Comparison of ENCODE assay signal across 8 mouse cellular contexts in the genomic region with DNA sequence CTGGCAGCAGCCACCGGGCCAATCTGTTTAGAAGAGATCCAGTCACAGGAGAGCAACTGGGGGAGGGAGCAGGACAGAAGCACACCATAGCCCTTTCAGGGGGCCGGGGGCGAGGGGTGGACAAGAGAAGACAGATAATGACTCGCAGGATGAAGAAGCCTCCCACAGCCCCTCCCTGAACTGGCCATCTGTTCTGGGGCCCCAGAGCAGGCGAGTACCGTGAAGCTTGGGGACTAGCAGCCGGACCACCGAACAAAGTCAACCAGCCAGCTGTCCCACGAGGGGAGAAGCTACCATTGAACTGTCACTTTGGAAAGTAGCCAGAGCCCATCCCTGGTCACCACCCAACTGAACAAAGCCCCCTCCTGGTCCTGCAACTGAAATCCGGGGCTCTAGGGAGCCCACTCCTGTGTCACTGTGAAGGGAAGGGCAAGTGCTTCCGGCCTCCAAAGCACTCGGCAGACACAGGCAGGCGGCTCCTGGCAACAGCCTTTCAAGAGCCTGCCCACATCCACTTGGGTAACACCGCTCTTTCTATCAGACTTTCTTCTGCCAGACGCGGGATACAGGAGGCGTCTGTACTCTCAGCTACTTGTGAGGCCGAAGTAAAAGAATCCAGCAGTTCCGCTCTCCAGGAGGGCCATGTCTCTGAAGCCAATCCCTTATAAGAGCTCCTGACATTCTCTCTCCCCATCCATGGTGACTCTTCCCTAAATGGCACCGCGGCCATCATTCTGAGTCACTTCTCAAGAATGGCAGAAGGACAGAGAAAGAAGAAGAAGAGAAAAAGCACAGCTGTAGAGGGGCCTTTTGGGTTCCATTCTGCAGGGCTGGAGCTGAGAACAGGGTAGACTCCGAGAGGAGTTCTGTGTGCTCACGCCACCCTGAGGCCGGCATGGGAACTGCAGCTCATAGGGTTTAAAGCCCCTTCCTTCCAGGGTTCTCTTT. TPM values are rescaled to one million over a fixed set of nuclear protein-coding genes. Genes with fewer than 3 reads are reported as not detected.
DNase-seq lines count a peak whose midpoint lies in the region; ATAC-seq and TF ChIP-seq lines count a peak whose summit lies in the region.

No protein-coding gene starts in this region.

- intact Hi-C loops in heart, adult 2 months (cut with DNase I): loop anchor here (5.0 kb wide), 1 partner anchor 435 kb away; no protein-coding TSS in a partner anchor

- WGBS in heart, adult 2 months: 28% methylated on average over 24 of the region's 24 CpGs
- WGBS in intestine, embryonic 16.5 days: 22% methylated on average over 24 of the region's 24 CpGs
- WGBS in limb, embryonic 14.5 days: 19% methylated on average over 24 of the region's 24 CpGs
- 9% methylated on average over 24 of the region's 24 CpGs for WGBS in midbrain, embryonic 15.5 days
- WGBS in stomach, postnatal 0 days: 21% methylated on average over 24 of the region's 24 CpGs

- peak; percentile 54 for ATAC-seq in intestine, embryonic 16.5 days
- peak; percentile 53 for ATAC-seq in limb, embryonic 14.5 days (ENCODE audit: low FRiP score, low read depth)
- peak; percentile 72 for ATAC-seq in midbrain, embryonic 15.5 days (replicated peaks)
- ATAC-seq in stomach, postnatal 0 days (ENCODE audit: low FRiP score, low TSS enrichment): peak; percentile 43; the same call in 1 of the 2 replicates

- peak; percentile 11 to 44 for DNase-seq in heart, adult 2 months
- no peak for DNase-seq in heart, adult 11 months
- DNase-seq in c-Kit-positive CD71-positive TER-119-negative erythroid progenitor cells, embryonic 14.5 days (ENCODE audit: low read depth): peak; percentile 22
- peak; percentile 26 to 53 for DNase-seq in frontal cortex, postnatal 14 days (ENCODE audit: low spot score in 2 of 2)
- DNase-seq in limb, embryonic 14.5 days (ENCODE audit: low spot score): peak; percentile 60
- peak; percentile 65 for DNase-seq in stomach, postnatal 0 days (ENCODE audit: low spot score)

- H3K27me3 ChIP-seq in heart, adult 2 months (ENCODE audit: control insufficient read depth, insufficient read depth, low read length): no peaks in the 10 kb centered on the region
- 0 out of 2 replicates have a peak, but pooled peaks cover 2% of the 10 kb centered on the region for H3K27me3 ChIP-seq in intestine, embryonic 16.5 days (replicated peaks; ENCODE audit: control insufficient read depth, insufficient read depth, low read length)
- H3K27me3 ChIP-seq in limb, embryonic 14.5 days (ENCODE audit: control insufficient read depth, insufficient read depth, low read length): no peaks in the 10 kb centered on the region
- H3K27me3 ChIP-seq in midbrain, embryonic 15.5 days (replicated peaks): no peaks in the 10 kb centered on the region; the same call in 1 of the 2 replicates
- no peaks in the 10 kb centered on the region for H3K27me3 ChIP-seq in stomach, postnatal 0 days (ENCODE audit: control insufficient read depth, insufficient read depth, low read length)

- no peaks in the 10 kb centered on the region for H3K36me3 ChIP-seq in heart, adult 2 months (ENCODE audit: control insufficient read depth, insufficient read depth, low read length)
- H3K36me3 ChIP-seq in intestine, embryonic 16.5 days (ENCODE audit: control insufficient read depth, insufficient read depth, low read length): no peaks in the 10 kb centered on the region
- H3K36me3 ChIP-seq in limb, embryonic 14.5 days (ENCODE audit: control insufficient read depth, insufficient read depth, low read length): no peaks in the 10 kb centered on the region
- H3K36me3 ChIP-seq in midbrain, embryonic 15.5 days (replicated peaks): no peaks in the 10 kb centered on the region
- H3K36me3 ChIP-seq in stomach, postnatal 0 days (ENCODE audit: control insufficient read depth, insufficient read depth, low read length): no peaks in the 10 kb centered on the region

- TF ChIP-seq EP300 in heart, adult 2 months (IDR thresholded peaks at IDR 0.05; ENCODE audit: insufficient read depth, low read depth, low read length): no peak
- TF ChIP-seq EP300 in stomach, postnatal 0 days (optimal IDR thresholded peaks at IDR 0.05): no peak

- no peak overlapping the region for H3K9ac ChIP-seq in heart, adult 2 months (ENCODE audit: low read depth, low read length)
- no peak overlapping the region for H3K9ac ChIP-seq in intestine, embryonic 16.5 days (ENCODE audit: low read depth, low read length)
- H3K9ac ChIP-seq in limb, embryonic 14.5 days (ENCODE audit: low read depth, low read length, severe bottlenecking): no peak overlapping the region
- no peak overlapping the region for H3K9ac ChIP-seq in midbrain, embryonic 15.5 days
- H3K9ac ChIP-seq in stomach, postnatal 0 days (ENCODE audit: low read length): no peak overlapping the region

- H3K27ac ChIP-seq in heart, adult 2 months: no peak overlapping the region
- H3K27ac ChIP-seq in intestine, embryonic 16.5 days (ENCODE audit: low read length): no peak overlapping the region
- no peak overlapping the region for H3K27ac ChIP-seq in limb, embryonic 14.5 days (replicated peaks; ENCODE audit: low read depth, low read length)
- peak overlapping the region; percentile 68 for H3K27ac ChIP-seq in midbrain, embryonic 15.5 days
- H3K27ac ChIP-seq in stomach, postnatal 0 days (replicated peaks): 0 out of 2 replicates have a peak overlapping the region, but pooled peaks have one; percentile 13

- TF ChIP-seq POLR2A in heart, adult 2 months (IDR thresholded peaks at IDR 0.05; ENCODE audit: insufficient read depth, low read depth, low read length): no peak
- no peak for TF ChIP-seq POLR2A in limb, embryonic 14.5 days (IDR thresholded peaks at IDR 0.05; ENCODE audit: borderline replicate concordance, extremely low read depth, insufficient read depth, insufficient read length)

- no peaks in the 10 kb centered on the region for H3K79me2 ChIP-seq in heart, adult 2 months (replicated peaks; ENCODE audit: control insufficient read depth, insufficient read depth, low read length)

- TF ChIP-seq CTCF in heart, adult 2 months (IDR thresholded peaks at IDR 0.05): peak; percentile 68
- TF ChIP-seq CTCF in stomach, postnatal 0 days (IDR thresholded peaks at IDR 0.05; ENCODE audit: low read depth): peak; percentile 78

- H3K9me3 ChIP-seq in intestine, embryonic 16.5 days (ENCODE audit: control insufficient read depth, low read length): no peaks in the 10 kb centered on the region
- no peaks in the 10 kb centered on the region for H3K9me3 ChIP-seq in limb, embryonic 14.5 days (ENCODE audit: control insufficient read depth, low read length)
- no peaks in the 10 kb centered on the region for H3K9me3 ChIP-seq in midbrain, embryonic 15.5 days
- no peaks in the 10 kb centered on the region for H3K9me3 ChIP-seq in stomach, postnatal 0 days (ENCODE audit: control insufficient read depth, low read length)

- no peaks in the 10 kb centered on the region for H3K4me1 ChIP-seq in heart, adult 2 months (ENCODE audit: control insufficient read depth, insufficient read depth, low read length)
- peaks cover 12% of the 10 kb centered on the region for H3K4me1 ChIP-seq in intestine, embryonic 16.5 days (ENCODE audit: control insufficient read depth, insufficient read depth, low read length)
- peaks cover 9% of the 10 kb centered on the region; the same call in 1 of the 2 replicates for H3K4me1 ChIP-seq in limb, embryonic 14.5 days (ENCODE audit: control insufficient read depth, insufficient read depth, low read length)
- peaks cover 10% of the 10 kb centered on the region for H3K4me1 ChIP-seq in midbrain, embryonic 15.5 days
- H3K4me1 ChIP-seq in stomach, postnatal 0 days (replicated peaks; ENCODE audit: control insufficient read depth, insufficient read depth): no peaks in the 10 kb centered on the region

- no peak overlapping the region for H3K4me3 ChIP-seq in heart, adult 2 months
- no peak overlapping the region for H3K4me3 ChIP-seq in intestine, embryonic 16.5 days (ENCODE audit: low read length)
- no peak overlapping the region for H3K4me3 ChIP-seq in limb, embryonic 14.5 days (replicated peaks; ENCODE audit: low read length)
- H3K4me3 ChIP-seq in midbrain, embryonic 15.5 days: no peak overlapping the region
- no peak overlapping the region for H3K4me3 ChIP-seq in stomach, postnatal 0 days (ENCODE audit: low read depth, low read length)

- H3K4me2 ChIP-seq in intestine, embryonic 16.5 days (ENCODE audit: low read depth, low read length): peak overlapping the region; percentile 11; the same call in 1 of the 2 replicates
- 0 out of 2 replicates have a peak overlapping the region, but pooled peaks have one; percentile 26 for H3K4me2 ChIP-seq in limb, embryonic 14.5 days (replicated peaks; ENCODE audit: low read depth, low read length, severe bottlenecking)
- 0 out of 2 replicates have a peak overlapping the region, but pooled peaks have one; percentile 3 for H3K4me2 ChIP-seq in midbrain, embryonic 15.5 days
- H3K4me2 ChIP-seq in stomach, postnatal 0 days (replicated peaks; ENCODE audit: low read depth): peak overlapping the region; percentile 6; the same call in 1 of the 2 replicates

RNA-seq across cellular contexts. Expression of a gene that starts 7.2 kb away (rescaled TPM):
- total RNA-seq in heart, adult 2 months (2021): not detected
- not detected in 2 replicates for polyA plus RNA-seq in heart, adult 2 months (2012; rRNA removed)
- 0.62 and 1.3 TPM in 2 replicates for polyA plus RNA-seq in intestine, embryonic 16.5 days (2015; fragmentation: Nextera tagmentation; extraction: Ambion mirVana)
- 1.1 and 1.6 TPM in 2 replicates for polyA plus RNA-seq in limb, embryonic 14.5 days (2012; rRNA removed)
- polyA plus RNA-seq in limb, embryonic 14.5 days (2014; fragmentation: Nextera tagmentation; extraction: Ambion mirVana): 0.91 and 1.5 TPM in 2 replicates
- 15.5 and 20.5 TPM in 2 replicates for polyA plus RNA-seq in midbrain, embryonic 15.5 days (2015; fragmentation: Nextera tagmentation; extraction: Ambion mirVana)
- 1.5 and 1.8 TPM in 2 replicates for polyA plus RNA-seq in stomach, postnatal 0 days (2015; fragmentation: Nextera tagmentation; extraction: Ambion mirVana)

RNA-seq across cellular contexts. Expression of a gene that starts 37.0 kb away (rescaled TPM):
- total RNA-seq in heart, adult 2 months (2021): 10 to 100 TPM; 16.9 to 18.6 TPM
- polyA plus RNA-seq in heart, adult 2 months (2012; rRNA removed): 25.2 and 32.7 TPM in 2 replicates
- polyA plus RNA-seq in intestine, embryonic 16.5 days (2015; fragmentation: Nextera tagmentation; extraction: Ambion mirVana): 24.9 and 25.0 TPM in 2 replicates
- 38.8 and 42.6 TPM in 2 replicates for polyA plus RNA-seq in limb, embryonic 14.5 days (2012; rRNA removed)
- 26.7 and 30.9 TPM in 2 replicates for polyA plus RNA-seq in limb, embryonic 14.5 days (2014; fragmentation: Nextera tagmentation; extraction: Ambion mirVana)
- 39.8 and 40.7 TPM in 2 replicates for polyA plus RNA-seq in midbrain, embryonic 15.5 days (2015; fragmentation: Nextera tagmentation; extraction: Ambion mirVana)
- polyA plus RNA-seq in stomach, postnatal 0 days (2015; fragmentation: Nextera tagmentation; extraction: Ambion mirVana): 14.4 and 15.3 TPM in 2 replicates

RNA-seq across cellular contexts. Expression of a gene that starts 37.9 kb away (rescaled TPM):
- 1 to 10 TPM; 2.6 to 2.7 TPM for total RNA-seq in heart, adult 2 months (2021)
- 3.7 and 5.6 TPM in 2 replicates for polyA plus RNA-seq in heart, adult 2 months (2012; rRNA removed)
- polyA plus RNA-seq in intestine, embryonic 16.5 days (2015; fragmentation: Nextera tagmentation; extraction: Ambion mirVana): 52.8 and 56.5 TPM in 2 replicates
- 17.2 and 21.3 TPM in 2 replicates for polyA plus RNA-seq in limb, embryonic 14.5 days (2012; rRNA removed)
- 24.5 and 26.9 TPM in 2 replicates for polyA plus RNA-seq in limb, embryonic 14.5 days (2014; fragmentation: Nextera tagmentation; extraction: Ambion mirVana)
- polyA plus RNA-seq in midbrain, embryonic 15.5 days (2015; fragmentation: Nextera tagmentation; extraction: Ambion mirVana): 33.9 and 35.3 TPM in 2 replicates
- 56.6 and 58.0 TPM in 2 replicates for polyA plus RNA-seq in stomach, postnatal 0 days (2015; fragmentation: Nextera tagmentation; extraction: Ambion mirVana)

Comparison
In these comparisons a context has a peak if more than half of its experiments do, and no peak if none do; other contexts are left out.
1. H3K27ac ChIP-seq: peak in midbrain, embryonic 15.5 days (single experiment) and stomach, postnatal 0 days (single experiment); none in heart, adult 2 months (single experiment), intestine, embryonic 16.5 days (single experiment) and limb, embryonic 14.5 days (single experiment).
2. Peak in every context shown above with its lines, with median percentiles within 50 percentile points of each other: ATAC-seq and H3K4me2 ChIP-seq.